Mouse (Mus musculus) testis, adult 2 months (tissue): ENCODE measurements around the gene Arfgef2.

Experiments used
- CTCF ChIP-seq: fragments of 200-500 bp; IDR thresholded peaks from 2 replicates; pipeline ENCODE4 v1.5.1; 2012; ENCODE audit warnings: low read depth, mild to moderate bottlenecking, inconsistent platforms, low read length, moderate library complexity; ENCODE audit not compliant: control insufficient read depth, insufficient read depth, insufficient replicate concordance
- POLR2A ChIP-seq: fragments of 200-500 bp; IDR thresholded peaks from 2 replicates; pipeline ENCODE4 v1.6.1; 2012; ENCODE audit warnings: low read depth, mild to moderate bottlenecking, inconsistent platforms, low read length, moderate library complexity; ENCODE audit not compliant: control insufficient read depth

GRCm38 (mm10) chr2:166818463-166819143 is 13.2 kb downstream of the Arfgef2 start:
- TF ChIP-seq CTCF (no peak), POLR2A (no peak)
